Mouse (Mus musculus) left cerebral cortex, postnatal 4 days (tissue): ENCODE measurements around the gene Zfp142. TPM values are rescaled to one million over a fixed set of nuclear protein-coding genes. Genes with fewer than 3 reads are reported as not detected.

Experiments used
- DNase-seq: peaks from one replicate; pipeline ENCODE4 v3.0.0-alpha.2; 2022
- intact Hi-C: fragments of 180-260 bp; cut with DNase I; formaldehyde crosslinking; loops from one replicate; pipeline ENCODE4 v1.15.1; 2025
- microRNA-seq: library from miRNA; unstranded; fragments of <30 nt; microRNA quantifications from one replicate; pipeline ENCODE4 v1.2.0, GENCODE M21; 2022
- total RNA-seq, 2 experiments: library from RNA; stranded (reverse); gene quantifications; 2 replicates each; pipeline ENCODE4 v1.2.3; 2021

Gene Zfp142
- total RNA-seq, 2 experiments from 2014 or later = 24.7 to 24.8 TPM

DNA sequence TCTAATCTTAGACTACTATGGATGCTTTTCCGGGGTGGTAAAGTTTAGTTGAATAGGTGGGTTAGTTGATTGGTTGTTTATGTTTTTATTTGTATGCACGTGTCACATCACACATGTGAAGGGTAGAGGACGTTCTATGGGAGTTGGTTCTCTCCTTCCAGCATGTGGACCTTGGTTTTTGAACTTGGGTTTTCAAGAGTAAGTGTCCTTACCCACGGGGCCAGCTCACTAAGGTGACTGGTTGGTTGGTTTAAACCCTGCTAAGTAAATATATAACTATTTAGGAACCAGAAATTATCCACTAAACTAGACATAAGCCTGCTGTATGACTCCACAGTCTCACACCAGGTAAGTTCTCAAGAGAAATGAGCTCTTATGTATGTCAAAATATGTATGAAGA is 63.3 kb downstream of the Zfp142 start:
- intact Hi-C loops = loop anchor here (5.0 kb wide), 1 partner anchor 43 kb away; no protein-coding TSS in a partner anchor
- no peak for DNase-seq

DNA sequence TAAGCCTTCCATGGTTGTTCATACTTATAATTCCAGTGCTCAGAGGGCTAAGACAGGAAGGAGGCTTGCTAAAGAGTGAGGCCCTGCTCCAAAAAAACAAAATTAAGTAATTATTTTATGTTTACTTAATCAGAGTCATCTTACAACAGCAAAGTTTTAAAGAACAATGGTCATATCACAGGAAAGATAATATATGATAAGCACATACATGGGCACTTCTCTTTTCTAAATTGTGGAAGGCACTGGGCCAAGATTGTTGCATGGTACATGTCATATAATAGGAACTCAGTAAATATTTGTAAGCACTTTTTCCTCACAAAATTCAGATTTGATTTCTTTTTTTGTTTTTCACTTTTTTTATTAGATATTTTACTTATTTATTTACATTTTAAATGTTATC is 68.2 kb downstream of the Zfp142 start:
- DNase-seq = no peak
- intact Hi-C loops = no loop called here

Small RNAs within 50 kb of the gene (microRNA-seq; reads per million reads assigned to microRNA genes)
- not detected for gene Gm25035

Other genes starting within 250 kb of the Zfp142 start
- gene Catip, start 226.1 kb downstream of the Zfp142 start, total RNA-seq = 1 to 10 TPM in 1 of 2 experiments, under 1 TPM in 1; 0.74 to 1.1 TPM
- 1 to 10 TPM; 1.2 to 2.2 TPM for gene Slc11a1, start 213.1 kb downstream of the Zfp142 start, total RNA-seq
- 10 to 100 TPM; 19.2 to 20.8 TPM for gene Ctdsp1, start 196.7 kb downstream of the Zfp142 start, total RNA-seq
- gene Vil1, start 178.9 kb downstream of the Zfp142 start, total RNA-seq = under 1 TPM; 0.72 to 0.81 TPM
- gene Cnot9, start 82.2 kb downstream of the Zfp142 start, total RNA-seq = 10 to 100 TPM; 43.9 to 48.1 TPM
- gene Plcd4, start 45.4 kb downstream of the Zfp142 start, total RNA-seq = 1 to 10 TPM; 3.7 TPM
- 10 to 100 TPM; 24.3 to 26.6 TPM for gene Usp37, start 44.0 kb downstream of the Zfp142 start, total RNA-seq
- gene Bcs1l, start within 50 bp of the Zfp142 start, total RNA-seq = 10 to 100 TPM; 19.8 to 24.1 TPM
- 10 to 100 TPM; 58.7 to 64.9 TPM for gene Rnf25, start 13.2 kb upstream of the Zfp142 start, total RNA-seq
- gene Stk36, start 13.2 kb upstream of the Zfp142 start, total RNA-seq = 10 to 100 TPM; 20.6 to 25.2 TPM
- gene Ttll4, start 73.5 kb upstream of the Zfp142 start, total RNA-seq = 10 to 100 TPM; 37.3 to 42.6 TPM
- under 1 TPM; 0.70 TPM for gene Cyp27a1, start 125.3 kb upstream of the Zfp142 start, total RNA-seq
- gene Prkag3, start 161.0 kb upstream of the Zfp142 start, total RNA-seq = not detected
- 1 to 10 TPM; 3.5 to 5.1 TPM for gene Wnt6, start 183.6 kb upstream of the Zfp142 start, total RNA-seq
- under 1 TPM in 1 of 2 experiments, not detected in 1; 0.38 TPM for gene Wnt10a, start 203.3 kb upstream of the Zfp142 start, total RNA-seq